Mouse (Mus musculus): ENCODE data around the gene Lrfn1. TPM values are rescaled to one million over a fixed set of nuclear protein-coding genes. Genes with fewer than 3 reads are reported as not detected.

Gene Lrfn1
- polyA plus RNA-seq, 1 experiment from 2014 or later: 6.6 TPM

DNA sequence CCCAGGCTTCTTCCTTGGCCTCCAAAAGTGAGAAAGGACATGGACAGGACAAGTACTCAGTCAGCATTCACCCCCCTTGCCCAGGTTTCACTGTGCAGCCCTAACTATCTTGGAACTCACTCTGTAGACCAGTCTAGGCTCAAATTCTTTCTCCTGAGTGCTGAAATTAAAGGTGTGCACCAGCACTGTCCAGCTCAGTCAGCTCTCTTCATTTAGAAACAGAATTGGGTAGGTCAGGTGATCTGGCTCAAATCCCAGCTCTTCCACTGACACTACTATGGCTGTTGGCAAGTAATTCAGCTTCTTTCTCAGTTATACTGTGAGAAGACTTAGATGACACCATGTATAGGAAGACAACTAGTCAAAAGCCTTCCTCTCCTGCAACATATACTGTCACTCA, 24.0 kb upstream of the Lrfn1 start:
- H3K4me1 ChIP-seq (ENCODE audit: insufficient read depth): no peaks in the 10 kb centered on the region
- no peaks in the 10 kb centered on the region for H3K27me3 ChIP-seq (ENCODE audit: insufficient read depth, low read length)
- no peak for ATAC-seq (ENCODE audit: insufficient read depth)
- no peak overlapping the region for H3K9ac ChIP-seq
- peaks cover 30% of the 10 kb centered on the region for H3K36me3 ChIP-seq (ENCODE audit: insufficient read depth)
- DNase-seq: no peak
- no peak overlapping the region for H3K27ac ChIP-seq (ENCODE audit: low read depth)
- H3K9me3 ChIP-seq (ENCODE audit: low read depth, low read length): no peaks in the 10 kb centered on the region
- no peak overlapping the region for H3K4me2 ChIP-seq
- no peak overlapping the region for H3K4me3 ChIP-seq (ENCODE audit: low read depth, low read length)
- no peak for TF ChIP-seq CTCF (IDR thresholded peaks at IDR 0.05; ENCODE audit: low read depth)

DNA sequence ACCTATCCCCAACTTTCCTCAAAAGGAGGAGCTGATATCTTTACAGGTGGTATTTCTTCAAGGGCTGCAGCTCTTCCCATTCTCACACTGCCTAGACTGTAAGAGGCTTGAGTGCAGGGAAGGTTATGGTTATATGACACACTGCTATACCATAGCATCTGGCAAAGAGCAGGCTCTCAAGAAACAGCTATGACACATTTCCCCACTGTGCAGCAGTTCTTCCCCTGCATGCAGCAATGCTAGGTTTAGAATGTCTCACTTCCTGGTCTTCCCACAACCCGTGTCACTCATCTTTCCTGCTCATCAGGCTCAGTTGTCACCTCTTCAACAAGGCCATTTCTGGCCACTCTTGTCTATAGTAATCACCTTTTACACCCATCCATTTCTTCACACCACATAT, 21.3 kb upstream of the Lrfn1 start:
- no peak for DNase-seq
- 64% methylated on average over 1 of the region's 1 CpGs for WGBS
- no peak for ATAC-seq (ENCODE audit: insufficient read depth)
- Histone ChIP-seq H3K4me1 (ENCODE audit: insufficient read depth) (peaks cover 9% of the 10 kb centered on the region; the same call in 1 of the 2 replicates), H3K9me3 (ENCODE audit: low read depth, low read length) (no peaks in the 10 kb centered on the region), H3K4me2 (no peak overlapping the region), H3K27ac (ENCODE audit: low read depth) (no peak overlapping the region), H3K36me3 (ENCODE audit: insufficient read depth) (peaks cover 26% of the 10 kb centered on the region), H3K27me3 (ENCODE audit: insufficient read depth, low read length) (no peaks in the 10 kb centered on the region), H3K4me3 (ENCODE audit: low read depth, low read length) (no peak overlapping the region), H3K9ac (no peak overlapping the region)
- no peak for TF ChIP-seq CTCF (IDR thresholded peaks at IDR 0.05; ENCODE audit: low read depth)

DNA sequence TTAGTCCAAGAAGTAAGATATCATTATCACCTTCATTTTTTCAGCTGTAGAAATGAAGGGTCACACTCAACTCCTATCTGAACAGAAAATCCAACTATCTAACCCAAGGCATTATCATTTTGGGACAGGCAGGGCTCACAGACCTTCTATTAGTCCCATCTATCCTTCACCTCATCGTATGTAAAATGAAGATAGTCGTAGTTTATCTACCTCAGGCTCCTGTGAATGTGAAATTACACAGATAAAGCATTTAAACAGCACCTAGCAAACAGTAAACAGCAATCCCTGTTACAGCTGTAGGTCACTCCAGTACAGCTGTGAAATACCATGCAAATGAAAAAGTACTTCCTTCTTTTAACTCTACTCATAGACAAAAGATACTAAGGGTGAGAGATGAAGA, 19.5 kb upstream of the Lrfn1 start:
- DNase-seq: no peak
- TF ChIP-seq CTCF (IDR thresholded peaks at IDR 0.05; ENCODE audit: low read depth): no peak
- H3K4me3 ChIP-seq (ENCODE audit: low read depth, low read length): no peak overlapping the region
- no peak overlapping the region for H3K9ac ChIP-seq
- H3K4me2 ChIP-seq: no peak overlapping the region
- H3K27ac ChIP-seq (ENCODE audit: low read depth): no peak overlapping the region
- H3K27me3 ChIP-seq (ENCODE audit: insufficient read depth, low read length): no peaks in the 10 kb centered on the region
- peaks cover 22% of the 10 kb centered on the region for H3K36me3 ChIP-seq (ENCODE audit: insufficient read depth)
- H3K9me3 ChIP-seq (ENCODE audit: low read depth, low read length): no peaks in the 10 kb centered on the region
- 86% methylated on average over 2 of the region's 2 CpGs for WGBS
- ATAC-seq (ENCODE audit: insufficient read depth): no peak
- peaks cover 9% of the 10 kb centered on the region; the same call in 1 of the 2 replicates for H3K4me1 ChIP-seq (ENCODE audit: insufficient read depth)

DNA sequence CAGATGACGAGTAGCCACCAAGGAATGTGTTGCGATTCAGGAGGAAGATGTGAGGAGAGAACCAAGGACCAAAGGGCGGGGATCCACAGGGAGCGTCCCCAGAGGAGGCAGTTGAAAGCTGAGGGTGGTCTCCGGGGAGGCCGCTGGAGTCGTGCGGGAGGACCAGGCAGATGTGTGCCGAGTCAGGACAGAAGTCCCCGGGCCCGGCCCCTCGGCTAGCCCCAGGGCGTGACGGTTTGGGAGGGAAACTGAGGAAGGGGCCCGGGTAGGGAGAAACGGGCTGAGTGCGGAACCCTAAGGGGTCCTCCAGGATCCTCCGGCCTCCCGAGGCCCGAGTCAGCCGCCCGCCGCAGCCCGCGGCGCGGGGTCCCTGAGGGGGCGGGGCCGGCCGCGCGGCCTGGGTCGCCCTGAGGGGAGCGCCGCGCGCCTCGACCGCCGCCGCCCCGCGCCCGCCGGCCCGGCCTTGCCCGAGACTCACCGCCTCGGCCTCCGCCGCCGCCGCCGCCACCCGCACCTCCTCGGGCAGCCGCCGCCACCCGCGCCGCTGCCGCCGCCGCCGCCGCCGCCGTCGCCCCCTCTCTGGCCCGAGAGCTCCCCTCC, 16.0 kb upstream of the Lrfn1 start:
- peak overlapping the region; percentile 92 for H3K4me3 ChIP-seq (ENCODE audit: low read depth, low read length)
- H3K4me1 ChIP-seq (ENCODE audit: insufficient read depth): peaks cover 9% of the 10 kb centered on the region; the same call in 1 of the 2 replicates
- H3K36me3 ChIP-seq (ENCODE audit: insufficient read depth): peaks cover 14% of the 10 kb centered on the region
- WGBS: under 1% methylated on average over 21 of the region's 70 CpGs
- H3K9ac ChIP-seq: peak overlapping the region; percentile 94
- H3K27me3 ChIP-seq (ENCODE audit: insufficient read depth, low read length): no peaks in the 10 kb centered on the region
- no peaks in the 10 kb centered on the region for H3K9me3 ChIP-seq (ENCODE audit: low read depth, low read length)
- DNase-seq: no peak
- peak overlapping the region; percentile 43; the same call in 1 of the 2 replicates for H3K27ac ChIP-seq (ENCODE audit: low read depth)
- ATAC-seq (ENCODE audit: insufficient read depth): peak; percentile 55
- no peak for TF ChIP-seq CTCF (IDR thresholded peaks at IDR 0.05; ENCODE audit: low read depth)
- H3K4me2 ChIP-seq: peak overlapping the region; percentile 79

DNA sequence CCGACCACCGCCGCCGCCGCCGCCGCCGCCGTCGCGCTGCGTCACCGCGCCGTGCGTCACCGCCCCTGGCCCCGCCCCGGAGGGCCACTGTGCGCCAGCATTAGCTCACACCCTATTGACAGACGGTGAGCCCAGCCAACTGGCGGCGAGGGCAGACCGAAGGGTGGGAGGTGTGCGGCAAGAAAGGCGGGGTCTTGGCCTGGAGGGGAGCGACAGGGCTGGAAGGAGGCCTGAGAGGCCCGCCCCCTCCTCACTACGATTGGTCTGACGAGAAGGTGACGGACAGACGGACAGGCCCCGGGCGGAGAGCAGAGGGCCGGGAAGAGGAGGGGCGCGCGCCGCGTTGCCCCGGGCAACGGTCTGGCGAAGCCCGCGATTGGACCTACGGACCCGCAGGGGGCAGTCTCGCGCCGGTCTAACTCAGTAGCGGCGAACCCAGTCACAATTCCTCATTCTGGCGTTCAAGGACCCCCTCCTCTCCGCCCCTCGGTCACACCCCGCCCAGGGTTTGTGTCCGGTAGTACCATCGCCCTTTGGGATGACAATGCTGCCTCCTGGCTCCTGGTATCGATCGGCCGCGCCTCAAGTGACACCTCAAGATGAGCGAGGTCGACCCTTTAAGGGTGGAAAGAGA, 15.4 kb upstream of the Lrfn1 start:
- peak; percentile 67 for TF ChIP-seq CTCF (IDR thresholded peaks at IDR 0.05; ENCODE audit: low read depth)
- peak; percentile 99 for DNase-seq
- peaks cover 14% of the 10 kb centered on the region for H3K36me3 ChIP-seq (ENCODE audit: insufficient read depth)
- peak overlapping the region; percentile 48 for H3K27ac ChIP-seq (ENCODE audit: low read depth)
- peak overlapping the region; percentile 94 for H3K9ac ChIP-seq
- H3K4me3 ChIP-seq (ENCODE audit: low read depth, low read length): peak overlapping the region; percentile 92
- peak overlapping the region; percentile 79 for H3K4me2 ChIP-seq
- H3K9me3 ChIP-seq (ENCODE audit: low read depth, low read length): no peaks in the 10 kb centered on the region
- H3K4me1 ChIP-seq (ENCODE audit: insufficient read depth): peaks cover 9% of the 10 kb centered on the region; the same call in 1 of the 2 replicates
- no peaks in the 10 kb centered on the region for H3K27me3 ChIP-seq (ENCODE audit: insufficient read depth, low read length)
- peak; percentile 98 for ATAC-seq (ENCODE audit: insufficient read depth)
- WGBS: under 1% methylated on average over 55 of the region's 64 CpGs

DNA sequence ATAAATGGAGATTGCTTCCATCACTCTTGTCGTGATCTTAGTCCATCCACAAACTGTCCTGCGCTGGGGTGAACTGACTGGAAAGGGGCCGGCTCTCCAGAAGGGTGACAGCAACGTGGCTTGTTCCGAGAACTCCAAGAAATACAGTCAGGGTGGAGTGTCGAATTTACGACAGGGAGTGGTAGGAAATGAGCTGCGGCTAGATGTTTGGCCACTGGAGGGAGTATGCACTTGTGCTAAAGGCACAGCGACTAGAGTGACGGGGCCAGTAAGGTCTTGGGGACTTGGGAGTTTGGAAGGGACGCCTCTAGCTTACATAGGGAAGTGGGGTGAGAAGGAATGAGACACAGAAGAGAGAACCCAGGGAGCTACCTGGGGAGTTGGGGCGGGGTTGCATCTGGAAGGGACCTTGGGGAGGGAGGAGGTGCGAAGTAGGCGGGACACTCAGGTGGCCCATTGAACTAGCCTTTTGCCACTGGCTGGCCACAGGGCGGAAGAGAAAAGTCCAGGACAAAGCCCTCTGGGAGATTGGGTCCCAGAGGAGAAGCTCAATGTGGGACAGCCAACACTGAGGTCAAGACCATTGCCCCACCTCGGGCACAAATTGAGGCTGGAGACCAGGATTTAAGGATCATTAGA, 14.7 kb upstream of the Lrfn1 start, which contains the start of gene Gmfg:
TSS of gene Gmfg (plus strand) at position 516 of the 639 bp plus-strand sequence.
- Histone ChIP-seq H3K4me2 (peak within 1 kb of the TSS; percentile 72), H3K9me3 (ENCODE audit: low read depth, low read length) (no peaks in the 10 kb centered on the region), H3K9ac (peak within 1 kb of the TSS; percentile 52), H3K36me3 (ENCODE audit: insufficient read depth) (peaks cover 12% of the 10 kb centered on the region), H3K4me3 (ENCODE audit: low read depth, low read length) (peak within 1 kb of the TSS; percentile 92), H3K27me3 (ENCODE audit: insufficient read depth, low read length) (no peaks in the 10 kb centered on the region), H3K27ac (ENCODE audit: low read depth) (peak within 1 kb of the TSS; percentile 48), H3K4me1 (ENCODE audit: insufficient read depth) (peaks cover 9% of the 10 kb centered on the region; the same call in 1 of the 2 replicates)
- peak; percentile 85 for TF ChIP-seq CTCF (IDR thresholded peaks at IDR 0.05; ENCODE audit: low read depth)
- DNase-seq (peak; percentile 93), ATAC-seq (ENCODE audit: insufficient read depth) (peak; percentile 38)
- 2% methylated on average over 16 of the region's 16 CpGs for WGBS

DNA sequence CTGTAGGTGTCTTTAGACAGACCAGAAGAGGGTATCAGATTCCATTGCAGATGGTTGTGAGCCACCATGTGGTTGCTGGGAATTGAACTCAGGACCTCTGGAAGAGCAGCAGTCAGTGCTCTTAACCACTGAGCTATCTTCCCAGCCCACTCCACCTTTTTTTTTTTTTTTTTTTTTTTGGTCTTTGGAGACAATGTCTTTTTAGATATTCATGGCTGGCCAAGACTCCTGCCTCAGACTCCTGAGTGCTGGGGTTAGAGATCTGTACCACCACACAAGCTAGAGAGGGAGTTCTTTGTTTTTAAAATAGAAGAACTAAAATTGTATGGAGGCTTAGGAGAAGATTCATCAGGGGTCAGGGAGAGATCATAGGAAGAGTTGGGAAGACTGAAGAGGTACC, 13.8 kb upstream of the Lrfn1 start:
- H3K9ac ChIP-seq: no peak overlapping the region
- no peak overlapping the region for H3K4me3 ChIP-seq (ENCODE audit: low read depth, low read length)
- no peak for DNase-seq
- H3K27ac ChIP-seq (ENCODE audit: low read depth): no peak overlapping the region
- no peak overlapping the region for H3K4me2 ChIP-seq
- TF ChIP-seq CTCF (IDR thresholded peaks at IDR 0.05; ENCODE audit: low read depth): no peak
- no peaks in the 10 kb centered on the region for H3K9me3 ChIP-seq (ENCODE audit: low read depth, low read length)
- no peaks in the 10 kb centered on the region for H3K27me3 ChIP-seq (ENCODE audit: insufficient read depth, low read length)
- peaks cover 3% of the 10 kb centered on the region for H3K36me3 ChIP-seq (ENCODE audit: insufficient read depth)
- peaks cover 9% of the 10 kb centered on the region; the same call in 1 of the 2 replicates for H3K4me1 ChIP-seq (ENCODE audit: insufficient read depth)
- ATAC-seq (ENCODE audit: insufficient read depth): no peak

Data from lung, embryonic 14.5 days (tissue).